Mouse (Mus musculus): Measurements from ENCODE around the gene Col11a2.

DNA sequence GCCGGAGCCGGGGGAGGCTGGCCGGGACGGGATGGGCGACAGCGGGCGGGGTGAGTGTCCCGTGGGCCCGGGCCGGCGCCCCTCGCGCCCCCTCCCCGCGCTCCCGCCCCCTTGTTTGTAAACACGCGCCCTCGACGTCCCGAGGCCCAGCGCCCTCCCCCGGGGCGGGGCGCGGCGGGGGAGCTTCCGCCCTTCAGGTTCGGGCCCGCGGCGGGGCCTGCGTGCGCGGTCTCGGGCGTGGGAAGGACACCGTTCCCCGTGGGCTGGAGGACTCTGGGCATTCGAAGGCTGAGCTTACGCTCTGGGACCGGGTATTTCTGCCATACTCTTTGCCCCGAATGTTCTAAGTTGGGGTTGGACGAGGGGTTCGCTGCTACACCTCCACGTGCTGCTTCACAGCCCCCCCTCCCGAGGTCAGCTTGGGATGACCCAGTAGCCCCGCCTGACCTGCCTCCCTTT lies 7.0 kb upstream of the Col11a2 start:
- TF ChIP-seq NELFE (IDR thresholded peaks at IDR 0.05; ENCODE audit: low read depth, low read length) (peak; percentile 73), CTCF (conservative IDR thresholded peaks at IDR 0.05 in 1 of 2, IDR thresholded peaks at IDR 0.05 in 1 of 2; ENCODE audit: low read depth in 2 of 2, low read length in 2 of 2) (no peak), NRF1 (IDR thresholded peaks at IDR 0.05; ENCODE audit: low read depth, low read length) (no peak; the same call in 1 of the 2 replicates), EP300 (IDR thresholded peaks at IDR 0.05; ENCODE audit: low read length) (no peak), JUND (conservative IDR thresholded peaks at IDR 0.05; ENCODE audit: low read depth, low read length) (no peak), RAD21 (IDR thresholded peaks at IDR 0.05; ENCODE audit: low read depth, low read length) (no peak), IRF4 (IDR thresholded peaks at IDR 0.05; ENCODE audit: low read depth, low read length) (peak; percentile 27; the same call in 1 of the 2 replicates), RCOR1 (conservative IDR thresholded peaks at IDR 0.05; ENCODE audit: low read depth, low read length) (0 out of 2 replicates have a peak, but pooled peaks have one; percentile 36)
